Mouse (Mus musculus) neural tube, embryonic 13.5 days (tissue): ENCODE data around the gene Slirp. TPM values are rescaled to one million over a fixed set of nuclear protein-coding genes. Genes with fewer than 3 reads are reported as not detected.

Source experiments
- ATAC-seq: fragments of 200-750 bp; cut with Nextera tagmentation; 2 replicates; pipeline ENCODE4 v1.8.0; 2017; ENCODE audit warnings: low read depth, mild to moderate bottlenecking, moderate TSS enrichment, moderate library complexity
- H3K27ac ChIP-seq: fragments of 300-500 bp; sonication (generic); replicated peaks from 2 replicates; pipeline ENCODE4 v1.5.1; 2015; ENCODE audit warnings: moderate library complexity, mild to moderate bottlenecking, inconsistent platforms
- H3K27me3 ChIP-seq: fragments of 300-500 bp; sonication (generic); 2 replicates; pipeline ENCODE4 v1.6.1; 2015; ENCODE audit warnings: mild to moderate bottlenecking, inconsistent platforms
- H3K36me3 ChIP-seq: fragments of 300-500 bp; sonication (generic); 2 replicates; pipeline ENCODE4 v1.6.1; 2015; ENCODE audit warnings: mild to moderate bottlenecking, inconsistent platforms
- H3K4me1 ChIP-seq: fragments of 300-500 bp; sonication (generic); replicated peaks from 2 replicates; pipeline ENCODE4 v1.6.1; 2015; ENCODE audit warnings: inconsistent platforms
- H3K4me2 ChIP-seq: fragments of 300-500 bp; sonication (generic); 2 replicates; pipeline ENCODE4 v1.6.1; 2015; ENCODE audit warnings: inconsistent platforms, mild to moderate bottlenecking, moderate library complexity
- H3K4me3 ChIP-seq: fragments of 300-500 bp; sonication (generic); 2 replicates; pipeline ENCODE4 v1.5.1; 2015; ENCODE audit warnings: mild to moderate bottlenecking, inconsistent platforms
- H3K9ac ChIP-seq: fragments of 300-500 bp; sonication (generic); 2 replicates; pipeline ENCODE4 v1.6.1; 2015; ENCODE audit warnings: moderate library complexity, mild to moderate bottlenecking, inconsistent platforms
- H3K9me3 ChIP-seq: fragments of 300-500 bp; sonication (generic); 2 replicates; pipeline ENCODE4 v1.6.1; 2016; ENCODE audit warnings: inconsistent platforms
- WGBS: fragments of 180-500 bp; shearing (Covaris S2); methylation state at CpG from one replicate; pipeline ENCODE4 v1.1.7; 2015; 5-methylcytosine and 5-hydroxymethylcytosine counted together
- polyA plus RNA-seq: library from polyadenylated mRNA; unstranded; fragments of >200 nt; fragmentation: Nextera tagmentation; extraction: Ambion mirVana; gene quantifications from 2 replicates; pipeline ENCODE4 v1.2.1, GENCODE M21; 2015

Gene Slirp
- 293 and 311 TPM in 2 replicates for polyA plus RNA-seq

DNA sequence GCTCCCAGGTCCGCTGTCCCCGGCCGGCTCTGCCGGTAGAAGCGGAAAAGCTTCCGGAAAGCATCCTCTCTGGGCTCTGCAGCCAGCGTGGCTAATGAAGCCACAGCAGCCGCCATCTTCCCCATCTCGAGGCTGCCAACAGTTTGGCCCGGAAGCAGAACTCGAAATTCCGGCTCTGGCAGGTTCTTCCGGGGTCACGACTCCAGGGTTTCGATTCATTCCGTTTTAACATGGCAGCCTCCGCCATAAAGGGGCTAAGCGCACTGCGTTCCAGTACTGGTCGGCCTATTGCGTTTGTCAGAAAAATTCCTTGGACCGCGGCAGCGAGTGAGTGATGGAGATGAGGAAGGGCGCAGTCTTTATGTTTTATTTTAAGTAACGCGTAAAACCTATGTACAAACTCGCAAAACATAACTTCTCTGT, at the start of gene Slirp, which contains the start of gene Alkbh1:
Gene Slirp (plus strand): TSS at position 197 of the 423 bp plus-strand sequence.
Gene Alkbh1 (minus strand): TSS at position 318 of the 423 bp plus-strand sequence.
- Histone ChIP-seq H3K27ac (peak within 1 kb of the TSS; percentile 85), H3K4me1 (peaks cover 28% of the 10 kb centered on the region), H3K4me2 (peak within 1 kb of the TSS; percentile 76), H3K9ac (peak within 1 kb of the TSS; percentile 85), H3K9me3 (no peaks in the 10 kb centered on the region), H3K36me3 (peaks cover 49% of the 10 kb centered on the region), H3K27me3 (no peaks in the 10 kb centered on the region), H3K4me3 (peak within 1 kb of the TSS; percentile 74)
- WGBS = under 1% methylated on average over 28 of the region's 28 CpGs
- ATAC-seq = peak; percentile 96

DNA sequence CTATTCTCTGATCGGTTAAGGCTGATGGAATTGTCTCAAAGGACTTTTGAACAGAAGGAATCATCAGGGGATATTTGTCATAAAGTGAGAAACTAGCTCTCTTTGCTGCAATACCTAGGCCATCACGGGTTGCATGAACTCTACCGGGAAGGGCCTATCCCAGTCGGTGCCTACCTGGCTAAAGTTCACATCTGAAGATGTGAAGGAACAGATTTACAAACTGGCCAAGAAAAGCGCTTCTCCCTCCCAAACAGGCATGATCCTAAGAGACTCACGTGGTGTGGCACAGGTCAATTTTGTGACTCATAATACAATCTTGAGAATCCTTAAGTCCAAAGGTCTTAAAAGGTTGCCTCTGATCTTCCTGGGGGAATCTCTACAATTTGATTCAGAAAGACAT, 49.4 kb upstream of the Slirp start:
- Histone ChIP-seq H3K4me2 (no peak overlapping the region), H3K27ac (no peak overlapping the region), H3K9me3 (no peaks in the 10 kb centered on the region), H3K4me1 (peaks cover under 1% of the 10 kb centered on the region; the same call in 1 of the 2 replicates), H3K27me3 (no peaks in the 10 kb centered on the region), H3K4me3 (no peak overlapping the region), H3K9ac (no peak overlapping the region), H3K36me3 (no peaks in the 10 kb centered on the region)
- no peak for ATAC-seq
- 90% methylated on average over 6 of the region's 6 CpGs for WGBS

DNA sequence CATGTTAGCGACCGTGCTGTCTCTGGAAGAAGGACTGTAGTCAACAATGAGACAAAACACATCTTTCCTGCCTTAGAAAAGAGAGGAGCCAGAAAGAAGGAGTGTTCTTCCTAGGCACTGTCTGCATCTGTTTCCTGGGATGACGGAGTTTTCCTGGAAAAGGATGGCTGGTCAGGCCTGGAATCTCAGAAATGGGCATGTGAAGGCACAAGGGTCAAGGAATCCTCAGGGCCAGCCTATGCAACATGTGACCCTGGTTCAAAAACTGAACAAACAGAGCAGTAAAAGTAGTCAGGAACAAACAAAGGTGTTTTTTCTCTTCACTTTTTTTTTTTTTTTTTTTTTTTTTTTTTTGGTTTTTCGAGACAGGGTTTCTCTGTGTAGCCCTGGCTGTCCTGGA, 46.6 kb upstream of the Slirp start:
- Histone ChIP-seq H3K36me3 (no peaks in the 10 kb centered on the region), H3K9me3 (no peaks in the 10 kb centered on the region), H3K4me1 (no peaks in the 10 kb centered on the region), H3K27me3 (no peaks in the 10 kb centered on the region), H3K4me2 (no peak overlapping the region), H3K4me3 (no peak overlapping the region), H3K9ac (no peak overlapping the region), H3K27ac (no peak overlapping the region)
- WGBS = 76% methylated on average over 4 of the region's 4 CpGs
- no peak for ATAC-seq

DNA sequence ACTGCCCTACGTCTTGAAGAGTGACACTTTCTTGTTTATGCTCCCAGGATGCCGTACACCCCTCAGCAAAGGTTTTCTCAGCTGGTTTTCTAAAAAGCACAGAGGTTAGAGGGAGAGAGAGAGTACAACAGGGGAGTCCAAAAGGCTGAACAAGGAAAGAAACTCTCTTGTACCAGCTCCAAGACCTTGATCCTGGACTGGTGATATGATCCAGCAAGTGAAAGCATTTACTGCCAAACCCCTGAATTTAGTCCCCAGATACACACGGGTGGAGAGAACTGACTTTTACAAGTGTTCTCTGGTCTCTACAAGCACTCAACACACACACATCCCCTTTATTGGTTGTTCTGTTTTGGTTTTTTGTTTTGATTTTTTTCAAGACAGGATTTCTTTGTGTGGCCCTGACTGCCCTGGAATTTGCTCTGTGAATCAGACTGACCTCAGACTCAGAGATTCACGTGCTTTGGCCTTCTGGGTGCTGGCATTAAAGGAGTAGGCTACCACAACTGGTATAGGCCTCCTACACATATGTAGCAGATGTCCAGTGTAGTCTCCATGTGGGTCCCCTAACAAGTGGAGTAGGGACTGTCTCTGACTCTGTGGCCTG, 45.8 kb upstream of the Slirp start:
- Histone ChIP-seq H3K27ac (no peak overlapping the region), H3K9ac (no peak overlapping the region), H3K4me2 (no peak overlapping the region), H3K4me1 (no peaks in the 10 kb centered on the region), H3K4me3 (no peak overlapping the region), H3K36me3 (no peaks in the 10 kb centered on the region), H3K9me3 (no peaks in the 10 kb centered on the region), H3K27me3 (no peaks in the 10 kb centered on the region)
- no peak for ATAC-seq
- 68% methylated on average over 4 of the region's 4 CpGs for WGBS

DNA sequence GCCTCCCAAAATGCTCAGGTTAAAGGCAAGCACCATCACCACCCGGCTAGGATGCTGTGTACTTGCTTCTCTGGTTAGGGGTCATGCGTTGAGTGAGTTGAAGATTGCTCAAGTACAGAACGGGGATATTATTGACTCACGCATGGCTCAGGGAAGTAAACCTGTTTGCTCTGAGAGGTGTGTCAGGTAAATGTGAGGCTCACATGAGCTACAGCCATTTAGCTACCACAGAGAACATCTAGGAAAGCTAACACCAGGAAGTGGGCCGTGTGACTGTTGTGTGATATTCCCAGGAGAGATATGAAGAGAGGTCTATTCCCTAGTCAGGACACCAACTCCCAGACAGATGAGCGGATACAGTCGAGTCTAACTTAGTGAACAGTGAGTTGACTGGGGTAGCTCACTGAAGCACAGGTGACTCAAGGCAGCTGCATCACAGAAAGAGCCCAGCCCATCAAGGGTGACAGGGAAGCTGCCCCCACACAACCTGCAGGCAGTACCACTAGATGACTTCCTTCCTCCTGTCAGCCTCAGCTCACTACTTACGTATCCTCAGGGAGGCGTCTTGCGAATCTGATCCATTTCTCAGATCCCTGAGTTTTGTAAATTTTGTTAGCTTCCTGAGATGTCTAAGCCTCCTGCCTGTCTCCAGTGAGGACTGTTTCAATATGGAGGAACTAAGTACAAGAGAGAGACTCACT, 44.4 kb upstream of the Slirp start:
- no peak overlapping the region for H3K4me3 ChIP-seq
- WGBS = 89% methylated on average over 10 of the region's 10 CpGs
- no peak overlapping the region for H3K9ac ChIP-seq
- ATAC-seq = no peak
- H3K36me3 ChIP-seq = no peaks in the 10 kb centered on the region
- no peaks in the 10 kb centered on the region for H3K9me3 ChIP-seq
- no peak overlapping the region for H3K4me2 ChIP-seq
- no peaks in the 10 kb centered on the region for H3K27me3 ChIP-seq
- H3K4me1 ChIP-seq = no peaks in the 10 kb centered on the region
- H3K27ac ChIP-seq = no peak overlapping the region

DNA sequence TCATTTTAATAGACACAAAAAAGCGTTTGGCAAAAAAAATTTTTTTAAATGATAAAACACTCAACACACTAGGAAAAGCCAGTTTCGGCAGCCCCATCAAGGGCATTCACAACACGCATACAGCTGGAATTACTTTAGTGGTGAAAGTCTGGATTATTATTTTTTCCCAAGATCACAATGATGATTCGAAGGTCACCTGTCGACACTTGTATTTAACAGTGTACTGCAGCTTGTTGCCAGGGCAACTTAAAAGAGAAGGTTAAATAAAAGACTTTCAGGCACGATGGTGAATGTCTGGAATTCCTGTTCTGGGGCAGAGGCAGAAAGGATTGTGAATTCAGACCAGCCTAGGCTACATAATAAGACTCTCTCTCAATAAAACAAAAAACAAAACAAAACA, 41.8 kb upstream of the Slirp start:
- H3K9ac ChIP-seq = no peak overlapping the region
- no peaks in the 10 kb centered on the region for H3K4me1 ChIP-seq
- no peaks in the 10 kb centered on the region for H3K9me3 ChIP-seq
- no peaks in the 10 kb centered on the region for H3K36me3 ChIP-seq
- whole genome bisulfite sequencing = 66% methylated on average over 6 of the region's 6 CpGs
- no peak overlapping the region for H3K4me2 ChIP-seq
- no peaks in the 10 kb centered on the region for H3K27me3 ChIP-seq
- ATAC-seq = no peak
- no peak overlapping the region for H3K27ac ChIP-seq
- H3K4me3 ChIP-seq = no peak overlapping the region

DNA sequence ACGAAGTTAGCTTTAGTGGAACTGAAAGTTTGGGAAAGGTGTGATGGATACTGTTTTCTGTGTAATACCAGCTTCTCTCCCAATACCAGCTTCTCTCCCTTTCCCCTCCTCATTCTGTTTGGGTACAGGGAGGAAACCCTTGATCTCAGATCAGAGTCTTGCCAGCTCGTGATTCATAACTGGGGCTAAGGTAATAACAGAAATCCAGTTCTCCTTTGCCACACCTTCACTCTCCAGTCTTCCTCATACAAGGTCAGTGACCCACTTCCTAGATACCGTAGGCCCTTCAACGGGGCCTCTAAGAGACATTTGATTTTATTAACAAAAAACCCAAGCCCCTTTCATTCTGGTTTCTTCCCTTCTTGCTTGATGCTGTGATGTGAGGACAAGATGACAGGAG, 38.5 kb upstream of the Slirp start:
- ATAC-seq = no peak
- Histone ChIP-seq H3K4me2 (no peak overlapping the region), H3K9ac (no peak overlapping the region), H3K4me1 (no peaks in the 10 kb centered on the region), H3K27ac (no peak overlapping the region), H3K36me3 (no peaks in the 10 kb centered on the region), H3K4me3 (no peak overlapping the region), H3K9me3 (no peaks in the 10 kb centered on the region), H3K27me3 (no peaks in the 10 kb centered on the region)
- WGBS = 90% methylated on average over 4 of the region's 4 CpGs

DNA sequence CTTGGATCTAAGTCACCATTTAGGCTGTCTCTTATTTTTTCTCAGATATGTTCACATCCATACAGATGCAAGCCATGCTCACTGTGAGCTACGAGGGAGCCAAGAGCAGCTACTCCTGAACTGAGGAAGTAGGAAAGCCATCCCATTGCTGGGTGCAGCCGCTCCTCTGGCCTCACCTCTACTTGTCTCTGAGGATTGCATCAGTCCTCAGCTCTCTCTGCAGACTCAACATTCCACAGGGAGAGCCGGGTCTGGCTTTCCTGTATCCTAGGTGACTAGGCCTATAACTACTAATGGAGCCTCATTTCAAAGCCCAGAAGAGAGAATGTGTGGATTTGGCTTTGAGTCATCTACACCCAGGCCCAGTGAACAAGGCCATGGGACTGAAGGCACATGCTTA, 38.0 kb upstream of the Slirp start:
- Histone ChIP-seq H3K27me3 (no peaks in the 10 kb centered on the region), H3K9ac (no peak overlapping the region), H3K4me3 (no peak overlapping the region), H3K9me3 (no peaks in the 10 kb centered on the region), H3K4me2 (no peak overlapping the region), H3K4me1 (no peaks in the 10 kb centered on the region), H3K36me3 (no peaks in the 10 kb centered on the region), H3K27ac (no peak overlapping the region)
- 78% methylated on average over 3 of the region's 3 CpGs for WGBS
- ATAC-seq = no peak

DNA sequence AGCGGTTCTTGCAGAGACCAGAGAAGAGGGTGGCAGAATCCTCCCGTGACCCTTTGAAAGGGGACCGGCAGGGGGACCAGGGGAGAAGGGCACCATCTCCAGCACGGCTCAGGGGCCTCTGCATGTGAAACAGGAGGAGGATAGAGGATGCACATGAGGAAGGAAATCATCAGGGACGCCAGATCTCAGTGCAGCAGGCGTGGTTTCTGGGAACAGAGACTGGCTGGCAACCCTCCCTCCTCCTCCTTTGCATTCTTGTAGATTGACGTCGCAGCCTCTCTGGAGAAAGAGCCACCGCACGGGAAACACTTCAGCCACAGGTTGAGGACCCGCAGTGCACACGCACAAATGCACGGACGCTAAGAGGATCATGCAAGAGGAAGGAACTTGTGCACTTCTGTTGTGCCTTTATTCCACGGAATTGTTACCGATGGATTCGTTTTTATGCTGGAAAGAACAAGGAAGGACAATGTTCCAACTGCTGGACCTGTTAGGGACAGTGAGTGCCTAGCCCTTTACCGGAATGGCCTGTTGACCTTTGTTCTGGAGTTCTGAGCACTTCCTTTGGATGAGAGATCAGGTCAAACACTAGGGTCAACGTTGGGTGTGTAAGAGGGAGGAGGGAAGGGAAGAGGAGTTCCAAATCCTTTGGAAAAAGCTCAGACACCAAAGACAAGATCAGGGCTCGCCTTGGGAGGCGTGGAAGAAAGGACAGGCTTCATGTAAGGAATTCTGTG, 35.7 kb upstream of the Slirp start:
- Histone ChIP-seq H3K27me3 (no peaks in the 10 kb centered on the region), H3K27ac (no peak overlapping the region), H3K4me3 (no peak overlapping the region), H3K9ac (no peak overlapping the region), H3K4me1 (no peaks in the 10 kb centered on the region), H3K36me3 (no peaks in the 10 kb centered on the region), H3K9me3 (no peaks in the 10 kb centered on the region), H3K4me2 (0 out of 2 replicates have a peak overlapping the region, but pooled peaks have one; percentile 0)
- WGBS = 51% methylated on average over 21 of the region's 21 CpGs
- no peak for ATAC-seq

DNA sequence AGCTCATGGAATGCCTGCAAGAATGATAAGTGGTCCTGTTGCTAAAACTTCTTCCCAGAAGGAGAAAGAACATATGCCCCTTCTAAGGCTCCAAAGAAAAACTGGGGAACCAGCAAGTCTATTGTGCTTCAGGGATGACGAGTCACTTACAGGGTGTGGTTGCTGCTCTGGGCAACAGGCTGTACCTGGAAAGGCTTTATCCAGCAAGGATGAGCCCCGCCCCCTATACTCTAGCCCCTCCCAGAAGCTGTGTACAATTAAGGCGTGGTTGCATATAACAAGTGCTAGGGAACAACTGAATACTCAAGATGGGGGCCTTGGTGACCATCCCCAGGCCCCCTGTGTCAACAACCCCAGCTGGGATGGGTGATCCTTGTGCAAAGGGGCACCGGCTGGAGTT, 34.6 kb upstream of the Slirp start:
- Histone ChIP-seq H3K36me3 (no peaks in the 10 kb centered on the region), H3K27ac (no peak overlapping the region), H3K27me3 (no peaks in the 10 kb centered on the region), H3K4me3 (no peak overlapping the region), H3K9ac (no peak overlapping the region), H3K4me1 (no peaks in the 10 kb centered on the region), H3K4me2 (no peak overlapping the region), H3K9me3 (no peaks in the 10 kb centered on the region)
- WGBS = 83% methylated on average over 4 of the region's 4 CpGs
- no peak for ATAC-seq

DNA sequence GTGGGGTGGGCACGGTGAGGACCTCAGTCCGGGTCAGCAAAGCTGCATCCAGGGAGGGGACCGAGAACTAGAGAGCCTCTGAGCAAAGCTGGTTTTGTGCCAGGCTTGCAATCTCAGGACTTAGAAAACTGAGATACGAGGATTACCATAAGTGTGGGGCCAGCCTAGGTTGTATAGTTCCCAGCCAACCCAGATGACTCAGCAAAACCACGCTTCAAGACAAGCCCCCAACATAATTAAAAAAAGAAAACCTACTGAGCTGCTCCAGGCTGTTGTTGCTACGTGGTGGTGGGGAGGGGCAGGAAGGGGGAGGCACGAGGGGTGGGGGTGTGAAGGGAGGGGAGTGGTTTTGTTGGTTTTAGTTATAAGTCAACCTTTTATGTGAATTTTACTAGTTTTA, 32.7 kb upstream of the Slirp start:
- H3K4me1 ChIP-seq = no peaks in the 10 kb centered on the region
- no peak overlapping the region for H3K9ac ChIP-seq

DNA sequence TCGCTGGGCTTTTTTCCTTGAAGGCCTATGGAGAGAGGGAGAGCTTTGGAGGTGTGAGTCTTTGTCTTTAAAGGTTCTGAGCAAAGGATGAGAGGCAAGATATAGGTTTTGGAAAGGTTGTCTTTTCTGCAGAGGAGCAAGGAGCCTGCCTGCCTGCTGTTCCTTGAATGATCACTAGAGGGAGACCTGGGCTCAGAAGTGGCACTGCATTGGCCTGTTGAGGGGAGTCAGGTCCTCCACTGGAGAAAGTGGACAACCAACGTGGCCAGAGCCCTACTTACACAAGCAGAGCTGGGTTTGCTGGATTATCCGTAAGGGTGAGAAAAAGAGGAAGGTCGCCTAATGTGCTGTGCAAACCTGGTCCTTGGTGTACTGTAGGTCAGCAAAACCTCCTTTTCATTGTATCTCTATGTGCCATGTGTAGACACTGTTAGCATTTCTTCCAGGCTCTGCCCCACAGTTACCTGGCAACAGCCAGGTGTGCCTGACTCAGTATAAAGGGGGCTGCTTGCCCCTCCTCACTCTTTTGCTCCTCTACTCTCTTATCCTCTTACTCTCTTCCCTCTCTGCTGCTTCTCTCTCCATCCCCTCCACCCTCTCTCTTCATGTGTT, 30.4 kb upstream of the Slirp start:
- Histone ChIP-seq H3K9me3 (no peaks in the 10 kb centered on the region), H3K4me2 (no peak overlapping the region), H3K4me3 (no peak overlapping the region), H3K9ac (no peak overlapping the region), H3K36me3 (no peaks in the 10 kb centered on the region), H3K27me3 (no peaks in the 10 kb centered on the region), H3K27ac (no peak overlapping the region), H3K4me1 (no peaks in the 10 kb centered on the region)
- WGBS = 33% methylated on average over 4 of the region's 4 CpGs
- ATAC-seq = peak; percentile 66

More for the DNA sequence above, 32.7 kb upstream of the Slirp start:
- H3K9me3 ChIP-seq = no peaks in the 10 kb centered on the region
- no peak overlapping the region for H3K27ac ChIP-seq
- no peaks in the 10 kb centered on the region for H3K27me3 ChIP-seq
- no peaks in the 10 kb centered on the region for H3K36me3 ChIP-seq
- no peak overlapping the region for H3K4me3 ChIP-seq
- H3K4me2 ChIP-seq = no peak overlapping the region
- no peak for ATAC-seq
- WGBS = 69% methylated on average over 7 of the region's 7 CpGs
